Mouse (Mus musculus): ENCODE data around the gene Spata13.

The Spata13 gene

DNA sequence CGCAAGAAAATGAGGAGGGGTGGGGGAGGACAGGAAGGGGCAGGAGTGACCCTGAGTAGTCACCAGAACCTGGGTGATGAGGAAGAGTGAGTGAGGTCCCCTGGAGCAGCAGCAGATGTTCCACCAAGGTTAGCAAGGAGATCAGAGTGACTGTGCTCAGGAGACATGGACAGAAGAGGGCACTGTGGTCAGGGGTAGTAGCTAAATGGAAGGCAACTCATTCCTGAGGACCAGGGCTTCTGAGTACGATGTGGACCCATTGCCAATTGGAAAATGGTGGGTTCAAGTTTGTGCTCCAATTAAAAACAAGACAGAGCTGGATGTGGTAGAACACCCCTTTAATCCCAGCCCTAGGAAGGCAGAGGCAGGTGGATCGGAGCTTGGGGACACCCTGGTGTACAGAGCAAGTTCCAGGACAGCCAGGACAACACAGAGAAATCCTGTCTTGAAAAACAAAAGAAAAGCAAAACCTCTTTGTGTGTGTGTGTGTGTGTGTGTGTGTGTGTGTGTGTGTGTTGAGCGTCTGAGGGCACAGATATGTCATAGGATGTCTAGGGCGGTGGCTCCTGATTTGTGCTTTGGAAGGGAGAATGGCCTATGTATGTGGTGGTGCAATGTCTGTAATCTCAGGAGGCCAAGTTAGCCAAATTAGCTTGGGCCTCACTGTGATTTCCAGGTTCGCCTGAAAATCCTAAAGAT, 77.9 kb downstream of the Spata13 start:
- no peak for DNase-seq (ENCODE audit: extremely low spot score, low read depth, low spot score)

DNA sequence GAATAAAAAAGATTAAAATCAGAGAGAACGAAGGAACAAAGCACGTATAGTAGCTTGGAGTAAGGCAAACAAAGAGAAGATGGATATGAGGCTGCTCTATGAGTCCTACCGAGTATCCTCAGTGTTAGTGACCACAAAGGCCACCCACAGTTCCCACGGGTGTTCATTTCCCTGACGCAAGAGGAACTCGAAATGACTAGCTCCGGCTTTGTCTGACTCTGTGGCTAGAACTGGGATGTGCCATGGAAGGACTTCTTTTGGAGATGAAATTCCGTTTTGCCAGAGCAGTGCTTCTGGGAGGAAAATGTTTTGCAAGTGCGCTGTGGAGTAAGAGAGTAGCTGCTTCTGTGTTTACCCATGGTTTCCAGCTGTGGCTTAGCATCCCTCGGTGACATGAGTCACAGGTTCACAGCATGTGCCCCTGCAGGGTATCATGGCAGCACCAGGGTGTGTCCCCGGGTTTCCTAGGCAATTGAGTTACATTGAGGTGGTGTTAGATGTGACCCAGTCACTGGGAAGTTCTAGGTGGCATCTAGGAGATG, 78.6 kb downstream of the Spata13 start:
- no peak for DNase-seq (ENCODE audit: extremely low spot score, low read depth, low spot score)

DNA sequence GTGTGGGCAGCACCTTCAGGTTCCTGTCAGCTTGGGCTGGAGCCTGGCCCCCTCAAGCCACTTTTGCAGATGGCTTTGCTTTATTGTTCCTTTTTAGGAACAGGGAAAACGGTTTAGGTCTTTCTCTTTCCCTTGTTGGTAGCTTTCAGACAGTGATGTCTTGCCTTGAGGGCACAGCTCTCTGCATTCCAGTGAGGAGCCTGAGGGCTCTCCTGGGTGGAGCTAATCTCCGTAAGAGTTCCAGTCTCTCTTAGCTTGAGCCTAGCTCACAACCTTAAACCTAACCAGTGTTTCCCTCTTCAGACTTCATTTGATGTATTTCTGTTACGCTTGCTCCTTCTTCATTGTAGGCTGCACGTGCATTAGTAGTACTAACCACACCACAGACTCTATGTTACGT, 81.9 kb downstream of the Spata13 start:
- no peak for DNase-seq (ENCODE audit: extremely low spot score, low read depth, low spot score)

DNA sequence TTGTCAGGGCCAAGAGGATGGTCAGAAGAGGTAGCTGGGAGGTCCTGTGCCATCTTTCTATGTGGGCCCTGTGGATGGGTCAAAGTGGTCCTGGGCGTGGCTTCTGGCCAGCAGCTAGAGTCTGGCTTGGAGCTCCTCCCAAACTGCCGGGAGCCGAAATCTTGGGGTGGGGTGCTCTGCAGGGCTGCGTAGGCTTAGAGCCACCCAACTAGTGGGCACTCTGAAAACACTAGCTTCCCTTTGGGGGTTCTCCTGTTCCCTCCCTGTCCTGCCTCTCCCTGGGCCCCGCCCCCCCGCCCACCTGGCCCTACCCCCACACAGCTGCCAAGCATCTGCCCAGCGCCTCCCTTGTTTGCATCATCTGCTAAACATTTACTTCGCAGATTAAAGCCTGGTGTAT, 87.5 kb downstream of the Spata13 start:
- DNase-seq (ENCODE audit: extremely low spot score, low read depth, low spot score), result no peak

DNA sequence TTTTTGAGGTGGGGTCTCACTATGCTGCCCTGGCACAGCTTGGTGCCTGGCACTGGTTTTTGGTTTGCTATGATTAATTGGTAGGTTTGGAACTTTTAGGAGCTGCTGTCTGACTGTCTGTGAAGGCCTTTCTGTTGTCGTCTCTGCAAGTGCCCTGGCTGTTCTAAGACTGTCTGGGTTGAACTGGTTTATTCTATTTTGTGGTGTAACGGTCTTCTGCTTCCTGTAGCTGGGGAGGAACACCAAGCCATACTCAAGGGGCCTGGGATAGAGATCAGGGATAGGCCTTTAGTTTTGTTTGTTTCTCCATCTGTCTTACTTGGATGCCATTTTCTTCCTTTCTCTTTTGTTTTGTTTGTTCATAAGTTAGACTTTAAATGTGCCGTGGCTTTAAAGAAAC, 88.1 kb downstream of the Spata13 start:
- no peak for DNase-seq (ENCODE audit: extremely low spot score, low read depth, low spot score)

DNA sequence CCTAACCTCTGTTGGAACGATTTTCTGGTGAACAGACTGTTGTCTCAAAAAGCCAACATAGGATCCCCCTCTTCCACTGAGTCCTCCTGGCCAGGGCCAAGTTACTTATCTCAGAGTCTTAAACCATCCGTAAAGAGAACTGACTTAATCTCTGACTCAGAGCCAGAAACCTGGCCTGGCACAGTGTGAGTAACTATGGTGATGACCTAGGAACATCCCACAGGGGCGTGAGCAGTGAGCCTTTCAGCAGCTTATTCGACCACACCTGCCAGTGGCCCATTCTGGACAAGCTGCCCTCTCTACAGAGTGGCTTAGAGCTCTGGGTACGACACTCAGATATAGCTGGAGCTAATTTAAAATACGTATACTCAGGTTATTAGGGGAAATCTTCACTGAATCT, 92.3 kb downstream of the Spata13 start:
- DNase-seq (ENCODE audit: extremely low spot score, low read depth, low spot score), result no peak

DNA sequence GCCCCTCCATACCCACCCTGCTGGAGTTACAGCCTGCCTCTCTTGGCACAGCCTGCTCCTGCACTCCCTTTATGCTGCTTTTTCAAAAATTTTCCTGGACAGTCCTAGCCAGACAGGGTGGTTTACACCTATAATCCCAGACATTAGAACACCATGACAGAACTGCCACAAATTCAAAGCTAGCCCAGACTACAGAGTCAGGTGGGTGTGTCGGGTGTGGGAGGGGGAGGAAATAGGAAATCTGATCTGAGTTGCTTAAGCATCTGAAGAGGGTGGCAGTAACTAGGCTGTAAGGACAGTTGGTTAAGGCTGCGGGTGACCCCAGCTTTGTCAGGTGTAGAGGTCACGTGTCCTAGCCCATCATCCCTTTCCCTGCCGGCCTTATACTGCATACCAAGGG, 93.3 kb downstream of the Spata13 start:
- no peak for DNase-seq (ENCODE audit: extremely low spot score, low read depth, low spot score)

DNA sequence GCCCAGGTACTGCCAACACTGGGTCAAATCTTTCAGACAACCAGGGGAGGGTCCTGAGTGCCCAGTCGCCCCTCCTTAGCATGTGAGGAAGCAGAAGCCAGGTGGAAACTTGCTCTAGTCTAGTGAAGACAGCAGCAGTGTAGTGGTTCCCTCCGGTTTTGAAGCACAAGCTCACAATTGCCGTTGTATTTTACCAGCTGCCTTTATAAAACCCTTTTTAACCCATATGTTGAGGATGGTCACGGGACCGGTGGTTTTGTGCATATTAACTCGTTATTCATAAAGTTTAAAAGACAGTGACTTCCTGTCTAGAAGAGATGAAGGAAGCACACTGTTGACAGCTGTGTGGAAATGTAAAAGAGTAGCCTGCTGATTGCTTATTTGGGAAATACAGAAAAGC, 98.3 kb downstream of the Spata13 start:
- no peak for DNase-seq (ENCODE audit: extremely low spot score, low read depth, low spot score)

DNA sequence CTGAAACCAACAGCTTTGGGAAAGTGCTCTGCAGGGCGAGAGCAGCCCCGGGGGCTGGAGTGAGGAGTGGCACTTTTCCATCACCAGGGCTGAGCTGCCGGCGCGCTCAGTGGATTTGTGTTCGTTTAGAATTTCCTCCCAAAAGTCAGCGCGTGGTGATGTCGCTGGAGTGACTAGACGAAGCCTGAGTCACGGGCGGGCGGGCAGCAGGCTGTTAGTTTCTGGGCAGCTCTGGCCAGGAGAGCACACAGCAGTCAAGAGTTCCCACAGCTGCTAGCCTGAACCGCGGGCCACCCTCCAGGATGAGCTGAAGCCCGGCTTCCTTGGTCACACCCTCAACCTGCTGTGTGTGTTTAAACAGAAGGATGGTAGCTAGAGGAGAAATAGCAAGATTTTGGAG, 99.0 kb downstream of the Spata13 start:
- no peak for DNase-seq (ENCODE audit: extremely low spot score, low read depth, low spot score)

DNA sequence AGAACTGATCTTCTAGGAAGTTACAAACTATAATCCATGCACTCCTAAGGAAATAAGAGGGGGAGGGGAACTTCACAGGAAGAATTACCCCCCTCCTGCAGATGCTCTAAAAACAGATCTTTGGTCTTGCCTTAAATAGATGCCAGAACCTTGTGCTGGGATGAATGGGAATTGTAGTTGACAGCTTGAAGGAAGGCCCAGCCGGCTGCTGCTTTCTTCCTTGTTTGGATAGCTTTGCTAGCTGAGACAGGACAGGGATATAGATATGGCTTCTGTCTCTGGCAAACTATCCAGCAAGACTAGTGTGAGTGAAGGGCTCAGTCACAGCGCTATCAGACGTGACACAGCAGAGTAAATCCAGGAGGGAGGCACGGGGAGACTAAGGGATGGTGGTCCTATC, 99.9 kb downstream of the Spata13 start:
- DNase-seq (ENCODE audit: extremely low spot score, low read depth, low spot score), result no peak

DNA sequence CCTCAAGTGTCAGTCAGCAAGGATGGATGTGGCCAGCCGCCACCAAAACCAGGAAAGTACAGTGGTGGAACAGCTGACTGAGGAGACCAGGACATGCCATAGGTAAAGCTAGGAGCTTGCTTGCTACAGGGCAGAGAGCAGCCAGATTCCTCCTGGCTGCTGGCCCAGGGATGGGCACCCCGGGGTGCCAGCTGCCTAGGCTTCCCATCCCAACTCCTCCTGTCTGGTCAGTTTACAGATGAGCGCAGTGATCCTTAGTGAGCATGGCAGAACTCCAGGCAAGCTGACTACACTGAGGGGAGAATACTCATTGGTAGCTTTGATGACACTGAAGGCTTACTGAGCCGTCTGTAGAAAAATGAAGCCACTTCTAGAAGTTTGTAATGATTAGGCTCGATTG, 101.4 kb downstream of the Spata13 start:
- no peak for DNase-seq (ENCODE audit: extremely low spot score, low read depth, low spot score)

DNA sequence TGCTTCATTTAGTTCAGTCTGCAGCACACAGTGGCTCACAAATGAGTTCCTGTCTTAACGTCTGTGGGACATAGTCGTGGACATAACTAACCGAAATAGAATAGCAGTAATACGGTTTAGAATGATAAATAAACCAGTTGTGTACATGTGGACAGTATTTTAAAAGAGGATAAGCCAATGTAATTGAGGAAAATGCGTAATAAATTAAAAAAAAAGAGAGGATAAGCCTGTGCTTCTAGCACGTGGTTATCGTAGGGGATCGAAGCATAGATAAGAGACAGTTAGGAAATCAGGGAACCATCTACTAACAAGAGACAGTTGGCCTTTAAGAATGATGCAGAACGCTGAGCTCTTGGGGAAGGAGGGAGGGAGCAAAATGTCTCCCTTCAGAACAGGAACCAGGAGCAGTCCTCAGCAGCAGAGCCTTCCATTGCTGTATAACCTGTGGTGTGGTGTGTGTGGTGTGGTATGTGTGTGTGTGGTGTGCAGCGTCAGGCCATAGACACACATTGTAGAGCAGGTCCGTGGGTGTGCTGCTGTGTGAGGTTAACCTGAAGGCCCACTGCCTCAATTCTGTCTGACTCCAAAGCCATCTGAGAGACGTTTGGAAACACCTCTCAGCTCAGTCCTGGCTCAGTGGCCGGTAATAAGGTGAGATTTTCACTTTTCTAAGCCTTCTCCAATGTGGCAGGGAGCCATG, 102.2 kb downstream of the Spata13 start:
- DNase-seq (ENCODE audit: extremely low spot score, low read depth, low spot score), result no peak

DNA sequence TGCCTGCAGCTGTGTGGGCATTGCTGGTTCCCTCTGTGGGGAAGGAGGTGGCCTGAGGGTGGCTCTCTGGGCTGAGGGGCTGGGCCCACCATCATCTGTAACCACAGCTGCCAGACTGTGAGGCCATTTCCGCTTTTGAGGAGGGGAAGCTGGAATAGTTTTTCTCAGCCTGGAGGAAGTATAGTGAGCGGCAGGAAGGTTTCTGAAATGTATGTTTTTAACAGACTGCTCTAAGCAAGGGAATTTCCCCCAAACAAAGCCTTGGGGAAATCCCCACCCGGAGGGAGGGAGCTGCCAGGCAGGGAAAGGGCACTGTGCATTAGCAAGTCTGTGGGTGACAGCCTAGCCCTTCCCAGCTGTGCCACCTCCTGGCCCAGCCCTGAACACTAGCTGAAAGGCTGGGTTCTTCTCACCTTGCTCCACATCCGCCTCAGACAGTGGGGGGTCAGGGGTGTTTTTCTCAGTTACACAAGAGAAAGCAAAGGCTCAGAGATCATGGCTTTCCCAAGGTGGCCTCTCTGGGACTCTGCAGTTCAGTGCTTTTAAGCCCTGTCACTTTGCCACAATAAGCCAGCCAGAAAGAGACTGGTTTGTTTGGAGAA, 102.9 kb downstream of the Spata13 start:
- DNase-seq (ENCODE audit: extremely low spot score, low read depth, low spot score), result peak; percentile 10

DNA sequence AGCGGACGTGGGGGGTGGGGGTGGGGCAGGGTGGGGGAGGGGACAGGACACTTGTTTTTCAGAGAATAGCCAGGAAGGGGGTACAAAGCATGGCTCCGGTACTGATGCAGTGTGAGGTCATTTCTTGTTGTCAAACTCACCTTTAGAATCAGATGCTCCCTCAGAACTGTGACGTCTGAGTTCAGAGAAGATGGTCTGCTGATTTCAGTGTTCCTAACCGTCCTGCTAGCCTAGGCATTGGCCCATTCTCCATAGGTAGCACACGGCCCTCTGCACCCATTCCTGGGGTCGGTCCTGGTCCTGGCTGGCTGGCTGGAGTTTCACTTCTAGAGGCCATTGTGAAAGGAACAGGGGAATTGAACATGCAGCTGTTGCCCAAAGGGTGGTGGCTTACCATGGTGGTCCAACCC, 103.4 kb downstream of the Spata13 start:
- DNase-seq (ENCODE audit: extremely low spot score, low read depth, low spot score), result no peak

DNA sequence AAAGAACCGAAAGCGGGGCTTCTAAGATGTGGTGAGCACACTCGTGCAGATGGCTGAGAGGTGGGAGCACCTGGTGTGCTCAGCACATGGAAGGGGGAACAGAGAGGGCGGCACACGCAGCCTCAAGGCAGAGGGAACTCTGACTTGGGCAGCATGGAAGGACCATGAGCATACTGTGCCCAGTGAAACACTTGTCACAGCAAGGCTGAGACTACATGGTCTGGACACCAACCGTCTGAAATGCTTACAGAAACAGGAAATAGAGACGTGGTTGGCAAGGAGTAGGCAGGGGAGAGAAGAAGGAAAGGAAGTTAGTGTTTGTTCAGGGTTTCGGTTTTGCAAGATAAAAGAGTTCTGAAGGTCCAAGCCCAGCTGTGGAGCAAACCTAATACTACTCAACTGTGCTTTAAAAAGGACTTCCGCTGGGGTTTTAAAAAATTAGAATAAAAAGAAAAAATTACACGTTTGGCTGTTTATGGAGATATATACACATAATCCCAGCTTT, 104.7 kb downstream of the Spata13 start:
- no peak for DNase-seq (ENCODE audit: extremely low spot score, low read depth, low spot score)

DNA sequence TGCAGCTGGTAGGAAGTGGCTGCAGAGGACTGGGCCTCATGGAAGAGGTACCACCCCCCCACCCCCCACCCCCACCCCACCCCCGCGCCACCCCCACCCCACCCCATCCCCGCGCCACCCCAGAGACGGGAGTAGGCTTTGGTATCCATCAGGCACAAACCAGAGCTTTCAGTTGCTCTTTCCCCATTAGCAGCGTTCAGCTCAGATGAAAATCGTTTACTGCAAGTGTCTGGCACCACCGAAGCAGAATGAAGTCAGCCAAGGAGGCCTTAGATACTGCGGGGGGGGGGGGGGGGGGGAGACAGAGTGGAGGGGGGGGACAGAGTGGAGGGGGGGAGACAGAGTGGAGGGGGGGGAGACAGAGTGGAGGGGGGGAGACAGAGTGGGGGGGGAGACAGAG, 105.4 kb downstream of the Spata13 start:
- DNase-seq (ENCODE audit: extremely low spot score, low read depth, low spot score), result no peak

DNA sequence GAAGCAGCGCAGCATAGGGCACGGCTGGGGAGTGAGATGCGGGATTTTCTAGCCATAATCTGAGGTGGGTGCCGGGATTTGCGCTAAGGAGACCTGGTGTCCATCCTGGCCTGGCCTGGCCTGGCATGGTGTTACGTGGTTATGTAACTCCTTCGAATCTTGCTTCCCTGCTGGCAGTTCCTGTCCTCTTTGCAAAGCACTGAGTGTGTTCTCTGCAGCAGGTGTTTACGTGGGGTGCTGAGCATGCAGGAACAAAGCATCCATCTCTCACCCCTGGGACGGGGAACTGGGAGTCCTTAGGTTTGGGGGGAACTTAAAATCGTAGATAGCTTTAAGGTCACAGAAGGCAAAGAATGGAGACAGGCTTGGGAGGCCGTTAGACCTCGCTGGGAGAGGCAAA, 105.8 kb downstream of the Spata13 start:
- DNase-seq (ENCODE audit: extremely low spot score, low read depth, low spot score), result no peak

DNA sequence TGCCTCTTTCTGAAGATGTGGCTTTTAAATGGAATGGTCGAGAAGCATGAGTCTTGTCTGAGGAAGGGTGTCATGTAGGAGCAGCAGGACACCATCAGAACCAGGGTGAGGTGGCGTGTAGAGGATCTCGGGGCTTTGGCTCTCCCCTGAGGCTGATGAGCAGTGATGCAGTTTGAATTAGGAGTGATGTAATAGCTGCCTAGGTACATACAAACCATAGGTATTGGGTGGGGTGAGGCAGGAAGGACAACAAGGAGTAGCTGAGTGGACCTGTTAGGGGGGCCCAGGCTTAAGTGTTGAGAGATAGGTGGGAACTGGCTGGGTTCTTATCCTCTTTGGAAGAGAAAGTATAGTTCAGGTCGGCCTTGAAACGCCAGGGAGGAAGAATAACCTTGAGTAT, 106.7 kb downstream of the Spata13 start:
- no peak for DNase-seq (ENCODE audit: extremely low spot score, low read depth, low spot score)

DNA sequence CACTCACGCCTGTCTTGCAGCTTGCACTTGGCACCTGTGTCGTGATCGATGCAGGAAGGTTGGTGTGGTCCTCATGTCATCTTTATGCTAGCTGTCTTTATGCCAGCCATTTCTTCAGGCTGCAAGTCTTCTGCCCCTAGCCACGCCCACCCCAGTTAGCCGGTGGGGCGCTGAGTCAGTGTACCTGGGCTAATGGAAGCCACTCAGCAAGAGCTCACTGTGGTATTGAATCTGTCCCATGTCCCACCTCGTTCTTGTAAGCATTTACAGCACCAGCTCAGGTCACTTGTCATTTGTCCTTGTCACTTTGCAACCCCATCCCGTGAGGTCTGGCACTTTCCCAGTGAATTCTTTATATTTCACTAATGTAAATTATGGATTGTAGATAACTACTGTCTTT, 107.2 kb downstream of the Spata13 start:
- DNase-seq (ENCODE audit: extremely low spot score, low read depth, low spot score), result no peak

DNA sequence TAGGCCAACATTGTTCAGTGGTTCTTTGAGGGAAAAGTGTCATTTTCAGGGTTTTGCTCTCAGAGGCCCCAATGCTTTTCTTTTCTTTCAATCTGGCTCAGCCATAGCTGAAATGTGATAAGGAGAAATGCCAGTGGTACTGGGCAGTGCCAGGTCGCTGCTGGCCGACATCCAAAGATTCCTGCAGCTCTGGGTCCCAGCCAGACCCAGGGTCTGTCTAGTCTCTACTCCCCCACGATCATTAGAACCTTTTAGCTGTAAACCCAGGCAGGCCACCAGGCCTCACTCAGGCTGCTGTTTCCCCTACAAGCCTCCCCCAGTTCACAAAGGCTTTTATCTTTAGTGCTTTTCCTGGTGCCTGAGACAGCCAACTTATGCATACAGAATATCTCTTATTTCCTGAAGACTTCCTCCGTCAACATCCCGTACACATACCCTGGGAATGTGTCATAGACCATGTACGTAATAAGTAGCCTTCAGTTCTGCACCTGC, 107.7 kb downstream of the Spata13 start:
- no peak for DNase-seq (ENCODE audit: extremely low spot score, low read depth, low spot score)

DNA sequence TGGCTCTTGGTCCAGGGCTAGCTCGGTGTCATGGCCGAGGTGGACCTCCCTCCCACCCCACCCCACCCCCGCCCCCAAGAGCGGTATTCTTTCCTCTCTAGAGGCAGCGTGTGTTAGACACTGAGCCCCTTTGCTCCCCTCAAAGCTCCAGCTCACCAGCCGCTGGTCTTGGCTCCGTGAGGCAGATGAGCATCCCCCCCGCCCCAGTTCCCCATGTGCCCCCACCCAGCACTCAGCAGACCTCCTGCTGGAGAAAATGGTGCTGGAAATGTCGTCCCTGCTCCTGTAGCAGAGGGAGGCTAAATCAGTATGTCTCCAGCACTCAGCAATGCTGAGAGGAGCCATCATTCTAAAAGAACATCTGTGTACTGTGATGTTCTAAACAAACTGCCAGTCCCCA, 109.9 kb downstream of the Spata13 start:
- DNase-seq (ENCODE audit: extremely low spot score, low read depth, low spot score), result no peak

DNA sequence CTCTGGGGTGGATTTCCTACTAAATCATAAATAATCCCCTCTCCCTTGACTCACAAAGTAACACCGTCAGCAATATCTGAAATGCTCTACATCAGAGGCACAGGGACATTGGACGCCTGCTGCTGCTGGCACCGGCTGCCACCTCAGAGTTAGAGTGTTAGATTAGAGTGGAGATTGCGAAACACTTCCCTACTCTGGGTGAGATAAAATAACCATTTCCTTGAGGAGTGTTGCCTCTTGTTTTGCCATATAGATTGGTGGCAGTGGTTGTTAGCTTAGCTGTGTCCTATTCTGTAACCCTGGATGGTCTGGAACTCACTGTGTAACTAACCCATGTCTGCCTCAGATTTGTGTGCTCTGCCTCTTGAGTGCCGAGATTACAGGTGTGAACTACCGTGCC, 111.4 kb downstream of the Spata13 start:
- DNase-seq (ENCODE audit: extremely low spot score, low read depth, low spot score), result no peak
